Mouse (Mus musculus) liver, embryonic 14.5 days (tissue): Measurements from ENCODE around the gene Mms22l. TPM values are rescaled to one million over a fixed set of nuclear protein-coding genes. Genes with fewer than 3 reads are reported as not detected.

Experiments
- ATAC-seq: fragments of 200-750 bp; cut with Nextera tagmentation; 2 replicates; pipeline ENCODE4 v1.8.0; 2017; ENCODE audit warnings: moderate number of reproducible peaks, mild to moderate bottlenecking, moderate library complexity; ENCODE audit not compliant: insufficient read depth
- DNase-seq, 3 experiments: peaks; one replicate each; pipeline ENCODE4 v3.0.0-alpha.2; 2012 to 2013; ENCODE audit warnings: low read depth in 3 of 3, low spot score in 3 of 3
- H3K27ac ChIP-seq: fragments of 300-500 bp; sonication (generic); 2 replicates; pipeline ENCODE4 v1.5.1; 2014; ENCODE audit warnings: moderate library complexity, mild to moderate bottlenecking, control low read depth, inconsistent platforms
- H3K27me3 ChIP-seq: fragments of 300-500 bp; sonication (generic); 2 replicates; pipeline ENCODE4 v1.6.1; 2014; ENCODE audit warnings: mild to moderate bottlenecking, low read length, moderate library complexity; ENCODE audit not compliant: control insufficient read depth, insufficient read depth
- H3K36me3 ChIP-seq: fragments of 300-500 bp; sonication (generic); replicated peaks from 2 replicates; pipeline ENCODE4 v1.6.1; 2014; ENCODE audit warnings: low read depth; ENCODE audit not compliant: control insufficient read depth, insufficient read depth
- H3K4me1 ChIP-seq, 2 experiments: fragments of 200-500 bp in 1 of 2; fragments of 300-500 bp in 1 of 2; sonication (generic) in 1 of 2; replicated peaks; 2 replicates each; pipeline ENCODE4 v1.6.1; 2012 to 2014; ENCODE audit warnings: antibody characterized with exemption in 1 of 2, inconsistent platforms in 1 of 2, low read length in 1 of 2; ENCODE audit not compliant: control insufficient read depth in 2 of 2, insufficient read depth in 2 of 2
- H3K4me2 ChIP-seq: fragments of 300-500 bp; sonication (generic); 2 replicates; pipeline ENCODE4 v1.6.1; 2014; ENCODE audit warnings: low read depth, mild to moderate bottlenecking, control low read depth, moderate library complexity
- H3K4me3 ChIP-seq, 2 experiments: fragments of 200-500 bp in 1 of 2; fragments of 300-500 bp in 1 of 2; sonication (generic) in 1 of 2; 2 replicates each; pipeline ENCODE4 v1.5.1; 2012 to 2014; ENCODE audit warnings: low read depth in 2 of 2, low read length in 2 of 2, mild to moderate bottlenecking in 2 of 2, control low read depth in 1 of 2, inconsistent platforms in 1 of 2, moderate library complexity in 1 of 2; ENCODE audit not compliant: insufficient read depth in 1 of 2
- H3K9ac ChIP-seq: fragments of 300-500 bp; sonication (generic); replicated peaks from 2 replicates; pipeline ENCODE4 v1.6.1; 2014; ENCODE audit warnings: mild to moderate bottlenecking, control low read depth, moderate library complexity
- H3K9me3 ChIP-seq: fragments of 300-500 bp; sonication (generic); 2 replicates; pipeline ENCODE4 v1.6.1; 2016; ENCODE audit warnings: low read length, mixed read lengths; ENCODE audit not compliant: control insufficient read depth
- CTCF ChIP-seq: IDR thresholded peaks from 2 replicates; pipeline ENCODE4 v1.5.1; 2016; ENCODE audit warnings: antibody characterized with exemption, low read depth, control low read depth
- EP300 ChIP-seq: IDR thresholded peaks from 2 replicates; pipeline ENCODE4 v1.6.1; 2016; ENCODE audit warnings: antibody characterized with exemption, low read depth
- WGBS: fragments of 180-500 bp; shearing (Covaris S2); extraction: QIAGEN DNeasy Blood & Tissue Kit; methylation state at CpG from one replicate; pipeline ENCODE4 v1.1.7; 2014; ENCODE audit not compliant: insufficient replicate concordance; 5-methylcytosine and 5-hydroxymethylcytosine counted together
- polyA plus RNA-seq, 2 experiments: library from polyadenylated mRNA; depleted of rRNA in 1 of 2; stranded (reverse) in 1 of 2; unstranded in 1 of 2; fragments of >200 nt; fragmentation: Nextera tagmentation in 1 of 2; extraction: Ambion mirVana in 1 of 2; gene quantifications; 2 replicates each; pipeline versions ENCODE4 v1.2.1 to v1.2.3; 2012 to 2014

The Mms22l gene
- polyA plus RNA-seq, 2 experiments, result 17.0 to 20.1 TPM

GRCm38 (mm10) chr4:24543421-24543820 is 47.2 kb downstream of the Mms22l start:
- TF ChIP-seq CTCF (no peak), EP300 (no peak)
- DNase-seq (no peak), ATAC-seq (no peak)
- no peak overlapping the region for H3K9ac ChIP-seq
- H3K4me3 ChIP-seq, result no peak overlapping the region
- H3K9me3 ChIP-seq, result no peaks in the 10 kb centered on the region
- H3K4me2 ChIP-seq, result no peak overlapping the region
- H3K36me3 ChIP-seq, result no peaks in the 10 kb centered on the region; the same call in 1 of the 2 replicates
- H3K27me3 ChIP-seq, result no peaks in the 10 kb centered on the region
- WGBS, result 79% methylated on average over 3 of the region's 3 CpGs
- no peak overlapping the region for H3K27ac ChIP-seq
- no peaks in the 10 kb centered on the region for H3K4me1 ChIP-seq

- no peak overlapping the region for H3K4me2 ChIP-seq
- no peaks in the 10 kb centered on the region; the same call in 1 of the 2 replicates for H3K36me3 ChIP-seq
- no peaks in the 10 kb centered on the region for H3K9me3 ChIP-seq
- DNase-seq, result no peak
- 84% methylated on average over 5 of the region's 5 CpGs for WGBS
- no peak overlapping the region for H3K4me3 ChIP-seq
- ATAC-seq, result no peak
- no peaks in the 10 kb centered on the region for H3K4me1 ChIP-seq
- TF ChIP-seq CTCF (peak; percentile 36), EP300 (no peak)
- no peak overlapping the region for H3K27ac ChIP-seq
- H3K9ac ChIP-seq, result no peak overlapping the region
- H3K27me3 ChIP-seq, result no peaks in the 10 kb centered on the region
These were observed 48.5 kb downstream of the Mms22l start for GRCm38 (mm10) chr4:24544677-24545151.

- Histone ChIP-seq H3K4me1 (peaks cover 4% of the 10 kb centered on the region in 2 experiments), H3K9ac (no peak overlapping the region), H3K36me3 (peaks cover 3% of the 10 kb centered on the region; the same call in 1 of the 2 replicates), H3K4me3 (no peak overlapping the region), H3K27me3 (no peaks in the 10 kb centered on the region), H3K9me3 (no peaks in the 10 kb centered on the region), H3K27ac (no peak overlapping the region), H3K4me2 (peak overlapping the region; percentile 18; the same call in 1 of the 2 replicates)
- peak in 2 of 3 experiments; percentile 7 to 22 for DNase-seq
- ATAC-seq, result peak; percentile 43; the same call in 1 of the 2 replicates
- WGBS, result 25% methylated on average over 6 of the region's 6 CpGs
- TF ChIP-seq CTCF, result no peak
These were observed 60.0 kb downstream of the Mms22l start for GRCm38 (mm10) chr4:24556116-24556820.

- Histone ChIP-seq H3K36me3 (no peaks in the 10 kb centered on the region), H3K4me3 (no peak overlapping the region), H3K27ac (no peak overlapping the region), H3K4me2 (no peak overlapping the region), H3K4me1 (peaks cover 4% of the 10 kb centered on the region in 2 experiments), H3K9me3 (no peaks in the 10 kb centered on the region), H3K9ac (no peak overlapping the region), H3K27me3 (no peaks in the 10 kb centered on the region)
- WGBS, result 74% methylated on average over 4 of the region's 4 CpGs
- TF ChIP-seq CTCF (no peak), EP300 (no peak)
- ATAC-seq (no peak), DNase-seq (no peak)
These were observed 60.9 kb downstream of the Mms22l start for GRCm38 (mm10) chr4:24557149-24557548.

GRCm38 (mm10) chr4:24568026-24568425 is 71.8 kb downstream of the Mms22l start:
- DNase-seq (no peak), ATAC-seq (no peak)
- H3K4me3 ChIP-seq, result no peak overlapping the region
- no peak overlapping the region for H3K9ac ChIP-seq
- H3K36me3 ChIP-seq, result no peaks in the 10 kb centered on the region
- whole genome bisulfite sequencing, result 74% methylated on average over 6 of the region's 6 CpGs
- no peaks in the 10 kb centered on the region for H3K27me3 ChIP-seq
- H3K4me2 ChIP-seq, result no peak overlapping the region
- no peaks in the 10 kb centered on the region for H3K4me1 ChIP-seq
- no peak for TF ChIP-seq EP300
- H3K27ac ChIP-seq, result no peak overlapping the region
- no peaks in the 10 kb centered on the region for H3K9me3 ChIP-seq
